Mouse (Mus musculus) small intestine, adult 2 months (tissue): Measurements from ENCODE around the gene Grrp1.

ENCODE experiments used
- CTCF ChIP-seq: fragments of 200-500 bp; IDR thresholded peaks from 2 replicates; pipeline ENCODE4 v1.5.1; 2012; ENCODE audit warnings: low read depth, mild to moderate bottlenecking, control low read depth, inconsistent platforms, low read length, moderate library complexity, mixed read lengths; ENCODE audit not compliant: insufficient replicate concordance, insufficient read length; ENCODE audit errors: extremely low read depth
- POLR2A ChIP-seq: fragments of 200-500 bp; IDR thresholded peaks from 2 replicates; pipeline ENCODE4 v1.6.1; 2012; ENCODE audit warnings: low read depth, mild to moderate bottlenecking, control low read depth, inconsistent platforms, low read length, moderate library complexity

DNA sequence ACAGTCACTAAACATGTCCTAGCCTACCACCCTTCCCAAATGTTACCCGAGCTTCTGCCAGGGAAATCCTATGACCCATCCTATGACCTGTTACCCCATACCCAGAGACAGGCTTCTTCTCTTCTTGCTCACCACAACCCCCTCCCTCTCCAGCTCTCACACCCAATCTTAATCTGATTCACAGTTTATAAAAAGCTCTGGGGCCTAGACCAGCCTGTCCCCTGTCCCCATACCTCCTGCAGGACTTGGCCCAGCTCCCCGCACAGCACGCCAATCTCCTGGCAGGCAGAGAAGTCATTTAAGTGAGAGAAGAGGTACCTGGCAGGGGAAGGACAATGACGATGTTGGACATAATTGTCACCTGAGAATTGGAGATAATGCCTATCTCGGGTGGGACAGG lies 19.0 kb downstream of the Grrp1 start:
- no peak for TF ChIP-seq CTCF
- no peak for TF ChIP-seq POLR2A
